Mouse (Mus musculus) c-Kit-positive CD71-negative TER-119-negative erythroid progenitor cells, embryonic 14.5 days (primary cell): ENCODE data around the gene Taf1b.
"Not testable (repeated sequence)": the region's sequence is repeated elsewhere in the genome, so short reads cannot be mapped to it uniquely, and the experiment has no call there.

ENCODE experiments used
- DNase-seq: peaks from one replicate; pipeline ENCODE4 v3.0.0-alpha.2; 2013; ENCODE audit warnings: low read depth

Gene Taf1b

DNA sequence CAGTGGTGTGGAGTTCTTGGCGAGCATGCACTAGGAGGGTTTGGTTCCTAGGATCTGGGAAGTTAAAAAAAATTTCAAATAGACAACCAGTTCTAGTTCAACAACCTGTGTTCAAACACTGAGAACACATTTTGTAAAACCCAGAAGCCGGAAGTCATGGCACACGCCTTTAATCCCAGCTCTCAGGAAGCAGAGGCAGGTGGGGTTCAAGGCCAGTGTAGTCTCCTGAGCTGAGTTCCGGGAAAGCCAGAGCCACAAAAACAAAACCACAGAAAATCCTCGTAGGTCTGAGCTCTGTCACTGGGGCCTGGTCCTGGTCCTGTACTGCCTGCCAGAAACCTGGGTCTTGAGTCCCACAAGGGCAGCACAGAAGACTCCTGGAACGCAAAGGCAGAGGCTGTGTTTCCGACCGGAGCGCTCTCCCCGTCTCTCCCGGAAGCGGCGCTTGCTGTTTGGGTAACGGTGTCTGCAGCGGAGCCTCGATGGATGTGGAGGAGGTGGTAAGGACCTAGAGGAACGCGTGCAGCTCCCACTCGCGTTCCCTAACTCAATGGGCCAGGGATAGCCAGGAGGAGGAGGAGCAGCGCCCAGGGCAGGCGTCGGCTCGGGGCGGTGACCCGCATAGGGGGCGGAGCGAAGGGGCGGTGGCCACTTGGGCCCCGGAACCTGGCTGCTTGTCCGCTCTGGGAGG, at the start of gene Taf1b:
Gene Taf1b (plus strand): TSS at position 210 of the 691 bp plus-strand sequence.
- DNase-seq: peak; percentile 70

DNA sequence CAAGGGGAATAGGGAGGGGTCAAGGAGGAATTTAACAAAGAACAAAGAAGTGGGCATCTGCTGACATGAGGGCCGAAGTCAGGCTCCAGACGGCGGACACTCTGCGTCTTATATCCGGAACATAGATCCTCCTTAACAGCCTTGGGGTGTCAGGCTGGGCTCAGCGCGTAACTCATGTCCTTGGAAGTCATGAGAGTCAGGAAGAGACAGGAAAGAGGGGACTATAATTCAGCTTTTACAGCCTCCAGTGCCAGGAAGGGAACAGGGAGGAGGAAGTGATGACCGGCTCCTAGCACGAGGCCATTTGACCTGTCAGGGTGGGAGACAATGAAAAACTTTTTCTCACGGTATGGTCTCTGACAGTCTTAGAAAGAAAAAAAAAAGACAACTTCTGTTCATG, 37.8 kb upstream of the Taf1b start:
- no peak for DNase-seq

DNA sequence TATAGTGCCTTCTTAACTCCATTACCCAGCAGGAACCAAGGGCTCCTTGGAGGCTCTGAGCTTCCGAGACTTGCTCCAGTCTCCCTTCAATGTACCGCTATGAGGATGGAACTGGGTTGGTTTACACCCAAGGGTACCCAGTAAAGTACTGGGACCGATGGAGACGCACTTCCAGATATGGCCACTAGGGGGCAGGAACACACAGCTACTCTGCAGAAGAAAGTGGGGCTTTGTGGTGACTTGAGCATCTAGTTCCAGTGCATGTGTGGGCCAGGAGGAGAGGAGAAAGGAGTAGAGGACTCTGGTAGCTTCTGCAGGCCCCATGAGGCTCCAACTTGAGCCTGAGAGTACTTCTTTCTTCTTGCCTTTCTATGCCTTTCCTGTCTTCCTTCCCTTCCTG, 36.0 kb upstream of the Taf1b start:
- DNase-seq: not testable (repeated sequence)

DNA sequence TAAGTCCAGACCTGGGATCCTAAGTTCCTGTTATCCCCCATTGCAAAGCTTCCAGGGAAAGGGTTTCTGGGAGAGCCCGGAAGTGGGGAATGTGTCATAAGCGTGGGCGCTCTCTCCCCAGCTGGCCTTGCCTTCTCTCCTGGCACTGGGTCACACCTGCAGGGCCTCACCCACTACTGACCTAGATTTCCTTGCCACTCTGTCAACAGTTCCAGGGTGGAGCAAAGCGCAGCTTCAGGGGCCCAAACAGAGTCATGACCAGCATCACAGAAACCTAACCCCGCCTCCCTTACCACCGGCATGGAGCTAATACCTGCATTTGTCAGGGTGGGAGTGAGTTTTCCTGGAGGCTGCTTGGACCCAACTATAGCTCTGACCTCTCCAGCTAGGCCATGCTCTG, 34.7 kb upstream of the Taf1b start:
- not testable (repeated sequence) for DNase-seq

DNA sequence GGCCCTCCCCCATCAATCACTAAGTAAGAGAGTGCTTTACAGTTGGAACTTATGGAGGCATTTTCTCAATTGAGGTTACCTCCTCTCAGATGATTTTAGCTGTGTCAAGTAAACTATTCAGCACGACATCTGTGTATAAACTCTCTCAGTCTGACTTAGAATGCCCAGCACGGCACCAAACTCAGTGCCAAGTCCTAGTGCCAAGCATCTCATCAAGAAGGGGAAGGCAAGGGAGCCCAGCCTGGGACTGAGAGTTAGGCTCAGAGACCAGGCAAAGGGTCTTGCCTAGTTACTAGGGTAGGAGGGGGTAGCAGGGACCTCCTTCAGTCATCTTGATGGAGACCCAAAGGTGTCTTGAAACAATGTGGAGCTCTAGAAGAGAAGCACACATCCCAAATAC, 29.2 kb upstream of the Taf1b start:
- DNase-seq: no peak

DNA sequence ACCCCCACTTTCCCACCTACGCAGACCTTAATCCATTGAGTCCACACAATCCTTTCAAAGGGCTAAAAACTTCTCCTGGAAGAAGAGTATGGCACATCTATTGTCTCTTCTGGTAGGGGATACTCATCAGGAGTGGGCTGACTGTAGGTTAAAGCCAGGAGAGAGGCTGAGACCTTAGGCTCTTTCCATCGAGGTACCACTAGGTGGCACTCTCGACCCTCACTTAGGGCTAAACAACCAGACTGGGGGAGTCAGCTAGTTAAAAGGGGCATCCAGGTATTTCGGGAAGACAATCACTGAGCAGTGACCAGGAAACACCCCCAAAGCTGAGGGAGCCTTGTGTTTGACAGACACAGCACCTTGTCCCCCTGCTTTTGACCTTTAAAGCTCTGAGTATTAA, 27.2 kb upstream of the Taf1b start:
- DNase-seq: peak; percentile 35

DNA sequence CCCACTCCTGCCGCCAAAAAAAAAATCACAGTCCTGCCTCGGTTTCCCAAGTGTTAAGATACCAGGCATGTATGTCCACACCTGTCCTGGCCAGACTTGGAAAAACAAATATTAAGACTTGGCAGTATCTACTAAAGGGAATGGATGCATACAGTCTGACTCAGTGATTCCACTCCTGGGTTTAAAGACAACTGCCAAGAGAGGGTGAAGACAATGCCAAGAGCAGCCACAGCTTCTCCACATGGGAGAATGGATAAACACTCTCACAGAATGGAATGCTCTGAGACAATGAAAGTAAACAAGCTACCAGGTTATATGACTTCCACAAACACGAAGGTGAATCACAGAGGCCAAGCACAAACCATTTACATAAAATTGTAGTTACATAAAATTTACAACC, 24.9 kb upstream of the Taf1b start:
- DNase-seq: no peak

DNA sequence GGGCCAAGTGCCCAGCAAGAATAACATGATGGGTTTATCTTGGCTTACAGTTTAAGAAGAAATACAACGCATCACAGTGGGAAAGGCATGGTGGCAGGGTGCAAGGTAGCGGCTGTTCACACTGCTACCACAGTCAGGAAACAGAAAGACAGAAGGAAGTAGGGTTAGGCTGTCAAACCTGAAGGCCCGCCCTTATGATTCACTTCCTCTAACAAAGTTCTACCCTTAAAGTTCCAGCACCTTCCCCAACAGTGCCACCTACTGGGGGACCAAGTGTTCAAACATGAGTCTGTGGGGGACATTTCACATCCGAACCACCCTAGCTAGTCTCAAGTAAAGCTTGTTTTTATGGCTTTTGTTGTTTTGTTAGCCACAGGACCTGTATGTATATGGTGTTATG, 13.2 kb upstream of the Taf1b start:
- no peak for DNase-seq

DNA sequence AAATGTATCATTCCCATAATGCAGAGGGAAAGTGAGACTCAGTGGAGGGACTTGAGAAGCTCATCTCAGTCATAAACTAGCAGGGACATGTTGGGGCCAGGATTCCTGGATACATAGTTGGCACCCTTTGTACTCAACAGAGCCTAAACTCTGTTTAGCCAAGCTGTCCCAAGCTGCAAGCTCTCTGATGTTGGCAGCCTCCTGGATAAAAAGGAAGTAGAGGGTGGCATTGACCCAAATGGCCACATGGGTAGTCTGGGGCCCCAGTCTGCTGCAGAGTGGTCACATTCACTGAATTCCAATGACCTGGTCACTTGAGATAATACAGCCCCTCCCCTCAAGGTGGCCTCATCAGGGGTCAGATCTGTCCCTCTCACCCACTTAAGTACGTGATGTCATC, 11.3 kb upstream of the Taf1b start:
- no peak for DNase-seq

DNA sequence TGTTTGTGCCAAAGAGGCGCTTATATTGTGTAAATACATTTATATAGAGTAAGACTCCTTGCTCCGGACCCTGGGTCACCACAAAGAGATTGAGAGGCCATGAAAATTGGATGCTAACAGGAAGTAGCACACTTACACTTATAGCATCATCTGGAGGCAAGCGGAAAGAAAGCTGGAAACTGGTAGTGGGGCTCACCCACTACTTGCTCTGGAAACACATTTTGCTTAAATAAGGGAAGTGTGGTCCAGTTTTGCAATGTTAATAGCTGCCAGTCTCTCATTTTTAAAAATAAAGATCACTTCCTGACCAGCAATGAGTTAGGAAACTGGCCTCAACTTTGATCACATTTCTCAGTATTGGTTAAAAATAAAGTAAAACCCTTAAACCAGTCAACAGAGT, 5.7 kb upstream of the Taf1b start:
- DNase-seq: not testable (repeated sequence)

DNA sequence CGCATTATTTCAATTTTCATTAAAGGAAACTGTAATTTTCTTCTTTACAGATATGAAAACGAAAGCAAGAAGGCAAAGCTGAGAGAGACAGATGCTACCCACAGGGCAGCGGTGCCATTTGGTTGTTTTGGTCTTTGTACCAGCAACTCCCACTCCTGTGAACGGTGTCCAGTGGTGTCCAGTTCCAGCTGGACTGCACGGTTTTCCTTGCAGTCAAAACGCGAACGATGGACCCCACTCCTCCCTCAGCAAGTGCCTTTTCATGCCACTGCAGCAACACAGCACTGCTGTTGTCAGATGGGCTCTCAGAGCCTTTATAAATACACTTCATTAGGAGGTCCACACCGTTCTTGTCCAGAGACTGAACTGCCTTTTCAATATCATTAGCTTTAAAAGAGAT, 5.1 kb upstream of the Taf1b start:
- DNase-seq: no peak

DNA sequence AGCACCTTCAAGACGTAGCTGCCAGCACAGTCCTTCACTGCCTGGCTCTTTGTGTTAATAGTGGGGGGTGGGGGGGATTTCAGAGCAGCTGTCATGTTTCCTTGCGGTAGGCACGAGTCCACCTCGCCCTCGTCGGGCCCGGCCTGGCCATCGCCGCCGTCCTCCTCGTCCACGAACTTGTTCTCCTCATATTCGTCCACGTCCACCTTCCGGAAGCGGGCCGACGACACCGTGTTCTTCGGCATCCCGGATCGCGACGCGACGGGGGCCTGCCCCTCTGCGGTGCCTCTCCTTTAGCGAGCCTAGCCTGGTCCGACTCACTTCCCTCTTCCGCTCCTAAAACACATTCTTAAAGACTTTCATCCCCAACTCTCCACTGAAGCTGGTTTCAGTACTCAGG, 4.7 kb upstream of the Taf1b start:
- DNase-seq: no peak

DNA sequence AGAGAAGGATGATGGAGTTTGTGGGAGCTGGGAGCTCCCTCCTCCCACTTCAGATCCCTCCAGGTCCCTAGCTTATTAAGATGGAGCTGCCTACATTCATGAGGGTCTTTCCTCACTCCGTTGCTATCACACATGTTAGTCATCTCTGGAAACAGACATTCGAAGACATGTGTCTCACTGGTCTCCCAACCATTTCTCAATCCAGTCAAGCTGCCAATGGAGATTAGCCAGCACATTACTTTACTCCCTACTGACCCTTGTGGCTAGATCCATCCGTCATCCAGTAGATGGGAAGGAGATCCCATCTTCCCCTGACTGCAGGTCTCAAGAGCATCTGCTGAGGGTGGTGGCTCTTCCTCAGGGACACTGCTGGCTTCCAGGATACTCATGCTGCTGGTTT, 3.4 kb upstream of the Taf1b start:
- not testable (repeated sequence) for DNase-seq

DNA sequence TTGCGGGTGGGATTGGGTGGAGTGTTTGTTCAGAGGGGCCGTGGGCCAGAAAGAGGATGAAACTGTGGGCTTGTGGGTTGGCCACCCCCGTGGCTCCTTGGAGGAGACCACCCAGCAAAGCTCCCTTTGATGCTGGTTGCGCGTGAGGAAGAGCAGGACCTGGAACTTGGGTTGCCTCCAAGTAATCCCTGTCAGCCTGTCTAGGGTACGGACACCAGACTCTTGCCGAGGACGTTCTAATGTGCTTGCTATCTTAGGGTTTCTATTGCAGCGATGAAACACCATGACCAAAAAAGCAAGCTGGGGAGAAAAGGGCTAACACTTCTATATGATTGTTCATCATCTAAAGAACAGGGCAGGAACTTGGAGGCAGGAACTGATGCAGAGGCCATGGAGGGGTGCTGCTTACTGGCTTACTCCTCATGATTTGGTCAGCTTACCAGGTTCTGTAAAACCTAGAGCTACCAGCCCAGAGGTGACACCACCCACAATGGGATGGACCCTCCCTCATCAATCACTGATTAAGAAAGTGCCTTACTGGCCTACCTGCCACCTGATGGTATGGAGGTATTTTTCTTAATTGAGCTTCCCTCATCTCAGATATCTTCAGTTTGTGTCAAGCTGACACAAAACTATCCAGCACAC, 804 bp downstream of the Taf1b start:
- not testable (repeated sequence) for DNase-seq

DNA sequence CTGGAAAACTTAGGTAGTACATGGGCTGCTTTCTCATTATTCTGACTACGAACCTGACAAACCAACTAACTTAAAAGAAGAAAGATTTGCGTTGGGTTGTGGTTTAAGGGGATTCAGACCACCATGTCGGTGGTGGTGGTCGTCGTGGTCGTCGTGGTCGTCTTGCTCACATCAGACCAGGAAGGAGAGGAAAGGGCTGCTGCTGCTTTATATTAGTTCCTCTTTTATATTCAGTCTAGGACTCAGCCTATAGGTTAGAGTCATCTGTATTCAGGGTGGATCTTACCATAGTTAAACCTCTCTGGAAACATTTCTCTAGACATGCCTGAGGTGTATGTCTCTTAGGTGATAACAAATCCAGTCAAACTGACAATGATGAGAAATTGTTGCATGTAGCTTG, 19.0 kb downstream of the Taf1b start:
- no peak for DNase-seq

DNA sequence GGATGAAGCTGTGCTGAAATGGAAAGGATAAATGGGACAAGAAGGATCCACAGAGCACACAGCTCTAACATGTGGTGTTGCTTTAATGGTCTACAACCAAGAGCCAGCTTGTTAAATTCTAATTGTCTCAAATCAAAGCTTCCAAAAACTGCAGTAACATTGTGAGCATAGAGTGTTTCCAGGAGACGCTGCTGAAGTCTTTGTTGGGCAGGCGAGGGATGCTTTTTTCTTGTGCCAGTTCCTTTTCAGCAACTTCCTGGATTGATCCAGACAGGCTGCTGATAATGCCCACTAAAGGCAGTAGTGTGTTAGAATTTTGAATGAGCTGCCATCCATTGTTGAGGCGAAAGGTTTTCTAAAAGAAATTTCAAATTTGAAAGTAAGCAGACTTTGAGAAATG, 22.9 kb downstream of the Taf1b start:
- DNase-seq: no peak

DNA sequence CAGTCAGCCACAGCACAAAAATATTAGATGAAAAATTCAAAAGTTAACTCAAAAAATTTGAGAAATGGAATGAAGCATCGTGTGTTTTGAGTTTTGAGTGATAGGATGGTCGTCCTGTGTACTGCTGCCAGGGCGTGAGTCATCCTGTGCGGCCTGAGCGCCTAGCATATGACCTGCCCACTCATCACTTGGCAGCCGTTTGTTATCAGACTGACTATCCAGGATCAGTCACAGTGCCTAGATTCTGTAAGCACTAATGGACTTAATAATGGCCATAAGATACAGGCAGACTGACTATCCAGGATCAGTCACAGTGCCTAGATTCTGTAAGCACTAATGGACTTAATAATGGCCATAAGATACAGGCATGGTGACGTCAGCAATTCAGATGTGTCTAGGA, 26.9 kb downstream of the Taf1b start:
- not testable (repeated sequence) for DNase-seq

DNA sequence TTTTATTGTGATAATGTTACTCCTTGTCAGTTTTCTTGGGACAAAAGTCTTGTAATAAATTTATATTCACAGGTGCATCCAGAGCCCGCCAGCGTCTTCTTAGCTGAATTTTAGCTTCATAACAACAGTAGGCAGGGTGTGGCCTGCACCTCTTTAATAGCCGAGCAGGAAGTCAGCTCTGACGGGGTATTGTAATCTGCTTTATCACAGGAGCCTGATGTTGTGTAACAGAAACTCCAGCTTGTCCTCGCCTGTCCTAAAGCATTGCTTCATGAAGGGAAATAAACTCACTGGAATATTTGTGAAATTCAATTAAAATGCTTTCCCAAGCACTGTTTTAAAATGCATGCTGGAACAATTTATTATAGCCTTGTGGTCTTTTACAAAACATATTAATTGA, 38.2 kb downstream of the Taf1b start:
- DNase-seq: no peak

DNA sequence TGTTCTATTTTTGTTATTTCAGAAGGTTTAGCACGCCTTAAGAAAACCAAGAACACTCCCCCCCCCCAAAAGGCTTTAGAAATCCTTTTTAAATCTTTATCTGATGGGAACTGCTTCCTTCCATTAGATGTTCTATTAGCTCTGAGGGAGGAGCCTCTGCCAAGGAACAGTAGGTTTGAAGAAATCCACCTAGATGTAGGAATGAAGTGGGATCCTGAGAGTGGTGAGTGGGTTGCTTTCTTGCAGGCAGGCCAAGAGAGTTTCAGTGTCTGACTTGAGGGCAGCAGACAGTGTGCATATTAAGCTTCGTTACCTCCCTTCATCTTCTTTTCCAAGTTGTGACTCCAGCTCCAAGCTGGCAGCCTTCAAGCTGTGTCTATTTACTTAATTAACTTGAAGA, 39.0 kb downstream of the Taf1b start:
- no peak for DNase-seq

DNA sequence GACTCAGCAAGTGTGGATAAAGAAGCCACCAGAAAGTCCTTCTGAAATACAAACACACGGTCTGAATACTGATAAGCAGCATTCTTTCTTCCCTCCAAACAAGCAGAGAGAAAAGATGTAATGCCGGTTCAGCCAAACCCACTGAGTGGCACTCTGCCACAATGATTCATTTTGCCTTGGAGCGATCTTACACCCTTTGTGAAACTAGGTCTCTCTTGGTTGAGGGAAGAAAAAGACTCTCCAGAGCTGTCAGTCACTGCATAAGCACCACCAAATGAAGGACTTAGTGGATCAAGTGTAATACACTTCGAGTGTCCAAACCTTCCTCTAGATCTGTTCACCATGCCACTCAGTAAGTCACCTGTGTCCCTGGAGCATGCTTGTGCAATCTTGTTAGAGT, 39.8 kb downstream of the Taf1b start:
- no peak for DNase-seq

DNA sequence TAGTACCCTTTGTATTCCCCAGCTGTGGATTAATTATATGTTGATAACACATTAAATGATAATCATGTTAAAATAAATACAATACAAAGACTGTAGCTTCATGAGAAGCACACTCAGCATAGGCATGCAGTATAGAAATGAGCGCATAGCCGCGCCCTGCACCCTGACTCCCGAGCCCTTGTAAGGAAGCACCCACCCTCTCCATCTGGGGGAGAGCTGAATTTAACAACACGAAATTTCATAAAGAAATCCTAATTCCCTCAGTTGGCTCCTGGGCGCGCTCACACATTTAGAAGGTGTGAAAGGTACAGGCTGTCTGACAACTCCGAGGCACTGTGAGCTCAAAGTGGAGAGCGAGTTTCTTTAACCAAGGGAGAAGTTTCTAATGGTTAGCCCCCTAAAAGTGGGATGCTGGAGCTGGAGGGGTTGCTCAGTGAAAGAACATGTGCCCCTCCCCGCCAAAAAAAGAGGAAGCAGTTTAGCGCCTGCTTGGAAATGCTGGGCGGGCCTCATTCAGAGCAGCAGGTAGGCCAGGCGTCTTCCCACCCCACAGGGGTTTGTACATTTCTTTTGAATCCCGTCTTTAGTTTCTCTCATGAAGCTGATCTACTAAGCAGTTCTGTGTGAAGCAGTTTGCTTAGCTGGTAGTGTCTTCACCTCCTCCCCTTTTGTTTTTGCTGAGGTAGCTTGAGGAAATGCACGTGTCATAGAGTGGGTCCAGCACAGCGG, 43.4 kb downstream of the Taf1b start:
- DNase-seq: no peak

DNA sequence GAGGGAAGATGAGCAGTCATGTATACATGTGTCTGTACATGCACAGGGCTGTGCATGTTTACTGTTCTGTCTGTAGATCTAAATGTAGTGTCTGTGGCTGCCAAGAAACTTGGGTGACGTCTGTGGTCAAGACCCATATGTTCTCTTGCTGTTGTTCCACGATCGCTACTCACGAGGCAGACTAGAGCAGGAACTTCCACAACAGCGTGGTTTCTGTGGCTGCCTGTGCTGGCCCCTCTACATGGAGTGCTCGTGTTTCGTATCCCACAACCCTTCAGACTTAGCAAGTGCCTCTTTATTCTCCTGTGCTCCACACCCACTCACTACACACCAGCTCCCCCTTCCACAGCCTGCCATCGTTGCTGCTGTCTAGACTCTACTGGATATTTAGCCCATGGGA, 49.5 kb downstream of the Taf1b start:
- no peak for DNase-seq

DNA sequence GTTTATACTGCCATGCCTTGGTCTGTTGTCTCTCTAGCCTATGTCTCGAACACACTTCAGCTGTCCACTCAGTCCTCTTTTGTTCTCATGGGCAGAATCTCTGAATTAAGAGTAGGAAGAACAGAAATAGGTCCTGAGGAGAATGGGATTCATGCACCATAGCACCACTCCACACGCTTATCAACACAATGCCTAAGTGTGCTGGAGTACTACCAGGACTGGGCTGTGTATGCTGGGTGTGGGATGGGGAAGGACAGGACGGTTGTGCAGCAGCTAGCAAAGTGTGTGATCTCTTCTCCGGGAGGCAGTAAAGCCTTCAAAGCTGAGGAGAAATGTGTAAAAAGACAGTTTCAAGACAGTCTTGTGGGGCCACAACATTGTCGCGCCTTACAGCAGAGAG, 50.7 kb downstream of the Taf1b start:
- DNase-seq: no peak
